Mouse (Mus musculus): ENCODE data around the gene Zmat1. TPM values are rescaled to one million over a fixed set of nuclear protein-coding genes. Genes with fewer than 3 reads are reported as not detected.

Zmat1 gene
- polyA plus RNA-seq, 1 experiment from 2014 or later = 5.8 TPM

DNA sequence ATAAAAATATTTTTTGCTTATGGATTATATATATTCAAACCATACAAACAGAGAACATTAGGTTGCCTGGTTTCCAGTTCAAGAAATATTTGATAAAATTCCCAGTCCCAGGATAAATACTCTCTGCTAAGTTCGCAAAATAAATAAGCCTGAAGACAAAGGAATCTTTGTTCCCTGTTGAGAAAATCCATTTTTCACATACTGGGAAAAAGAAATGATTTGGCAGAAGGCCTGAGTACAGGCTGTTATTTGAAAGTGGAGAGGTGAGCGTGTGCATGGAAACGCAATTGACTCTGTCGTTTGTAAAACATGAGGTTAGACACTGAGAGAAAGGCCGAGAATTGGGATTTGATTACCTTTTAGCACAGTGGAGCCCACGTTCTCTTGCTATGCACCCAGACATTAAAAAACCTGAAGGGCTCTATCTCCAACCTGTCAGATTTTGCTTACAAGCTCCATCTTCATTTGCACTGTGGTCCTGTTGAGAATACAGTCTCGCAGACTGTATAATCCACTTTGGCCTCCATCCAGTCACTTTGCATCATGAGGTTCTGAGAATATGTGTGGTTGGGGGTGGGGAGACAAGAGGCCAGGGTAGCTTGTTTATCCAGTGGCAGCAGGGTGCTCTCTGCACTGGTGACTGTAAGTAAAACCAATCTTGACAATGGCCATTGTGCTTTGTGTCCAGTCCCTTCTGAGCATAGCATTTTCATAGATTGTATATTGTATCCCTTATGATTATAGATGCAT, 85.2 kb downstream of the Zmat1 start:
- Histone ChIP-seq H3K36me3 (no peaks in the 10 kb centered on the region), H3K27me3 (peaks cover 21% of the 10 kb centered on the region; the same call in 1 of the 2 replicates), H3K4me1 (no peaks in the 10 kb centered on the region), H3K4me3 (replicated peaks) (no peak overlapping the region), H3K9ac (no peak overlapping the region), H3K9me3 (replicated peaks) (no peaks in the 10 kb centered on the region), H3K27ac (no peak overlapping the region), H3K4me2 (no peak overlapping the region)
- WGBS = 69% methylated on average over 7 of the region's 7 CpGs
- ATAC-seq (replicated peaks; ENCODE audit: low FRiP score) = no peak

Other genes with a start within 250 kb of the Zmat1 start
- 73.8 and 78.4 TPM in 2 replicates for gene Armcx2, start 200.0 kb downstream of the Zmat1 start, polyA plus RNA-seq (2015; fragmentation: Nextera tagmentation; extraction: Ambion mirVana)
- 0.31 and 0.65 TPM in 2 replicates for gene Nxf2, start 44.5 kb downstream of the Zmat1 start, polyA plus RNA-seq (2015; fragmentation: Nextera tagmentation; extraction: Ambion mirVana)
- not detected in 2 replicates for gene Gm15023, start 168.4 kb upstream of the Zmat1 start, polyA plus RNA-seq (2015; fragmentation: Nextera tagmentation; extraction: Ambion mirVana)
- 0.74 and 0.80 TPM in 2 replicates for gene Tceal6, start 201.5 kb upstream of the Zmat1 start, polyA plus RNA-seq (2015; fragmentation: Nextera tagmentation; extraction: Ambion mirVana)

Data from kidney, embryonic 15.5 days (tissue).